Mouse (Mus musculus) ES-E14 (cell line): ENCODE results near the gene Hist1h3b. TPM values are rescaled to one million over a fixed set of nuclear protein-coding genes. Genes with fewer than 3 reads are reported as not detected.
A peak's percentile ranks its signal among the peaks of the same experiment; 100 is the strongest.
"Not testable (repeated sequence)": the region's sequence is repeated elsewhere in the genome, so short reads cannot be mapped to it uniquely, and the experiment has no call there.

Experiments used
- DNase-seq: peaks from one replicate; pipeline ENCODE4 v3.0.0-alpha.2; 2013; ENCODE audit warnings: low read depth, low spot score
- H3K27ac ChIP-seq: 2 replicates; pipeline ENCODE4 v1.5.1; 2012; ENCODE audit warnings: low read depth, mild to moderate bottlenecking, low read length, moderate library complexity, mixed read lengths; ENCODE audit not compliant: poor library complexity, insufficient read depth, severe bottlenecking
- H3K36me3 ChIP-seq: 2 replicates; pipeline ENCODE4 v1.6.1; 2012; ENCODE audit warnings: mild to moderate bottlenecking, low read length, moderate library complexity, mixed read lengths; ENCODE audit not compliant: control insufficient read depth, poor library complexity, insufficient read depth, severe bottlenecking
- H3K4me1 ChIP-seq, 2 experiments: fragments of 150-350 bp in 1 of 2; sonication (generic) in 1 of 2; 2 replicates each; pipeline ENCODE4 v1.6.1; 2012; ENCODE audit warnings: low read length in 2 of 2, mild to moderate bottlenecking in 1 of 2, mixed read lengths in 1 of 2; ENCODE audit not compliant: control insufficient read depth in 2 of 2, insufficient read depth in 2 of 2, poor library complexity in 1 of 2
- H3K4me3 ChIP-seq, 2 experiments: fragments of 150-350 bp in 1 of 2; sonication (generic) in 1 of 2; 2 replicates each; pipeline ENCODE4 v1.5.1; 2012; ENCODE audit warnings: low read length in 2 of 2, low read depth in 1 of 2, mild to moderate bottlenecking in 1 of 2, mixed read lengths in 1 of 2; ENCODE audit not compliant: insufficient read depth in 1 of 2, poor library complexity in 1 of 2, severe bottlenecking in 1 of 2
- H3K9ac ChIP-seq: 2 replicates; pipeline ENCODE4 v1.6.1; 2012; ENCODE audit warnings: low read depth, mild to moderate bottlenecking, low read length, mixed read lengths; ENCODE audit not compliant: poor library complexity, insufficient read depth, severe bottlenecking
- H3K9me3 ChIP-seq: fragments of 150-350 bp; sonication (generic); 2 replicates; pipeline ENCODE4 v1.6.1; 2012; ENCODE audit warnings: low read depth, mild to moderate bottlenecking, low read length; ENCODE audit not compliant: control insufficient read depth, insufficient read depth
- CHD2 ChIP-seq: IDR thresholded peaks from 2 replicates; pipeline ENCODE4 v1.6.1; 2014; ENCODE audit warnings: mild to moderate bottlenecking, low read depth, low read length, inconsistent platforms
- HCFC1 ChIP-seq: IDR thresholded peaks from 2 replicates; pipeline ENCODE4 v1.6.1; 2012; ENCODE audit warnings: low read length, inconsistent platforms, borderline replicate concordance; ENCODE audit not compliant: insufficient read depth
- MAFK ChIP-seq: IDR thresholded peaks from 2 replicates; pipeline ENCODE4 v1.6.1; 2014; ENCODE audit warnings: mild to moderate bottlenecking, low read depth, low read length, inconsistent platforms; ENCODE audit not compliant: insufficient read depth
- ZC3H11A ChIP-seq: IDR thresholded peaks from 2 replicates; pipeline ENCODE4 v1.6.1; 2012; ENCODE audit warnings: low read depth, mild to moderate bottlenecking, inconsistent platforms, low read length, borderline replicate concordance
- ZNF384 ChIP-seq: IDR thresholded peaks from 2 replicates; pipeline ENCODE4 v1.6.1; 2012; ENCODE audit warnings: low read depth, low read length, inconsistent platforms
- in situ Hi-C, 2 experiments: fragments of 600-800 bp; cut with MboI; formaldehyde crosslinking; loops; one replicate each; pipeline ENCODE4 v1.15.1; 2025; ENCODE audit warnings: low sequenced_read_pairs in 2 of 2, inconsistent platforms in 1 of 2; ENCODE audit not compliant: unreplicated experiment in 2 of 2
- total RNA-seq: library from RNA; depleted of rRNA; stranded (reverse); fragments of 300-350 nt; gene quantifications from 2 replicates; pipeline ENCODE4 v1.2.3, GENCODE M21; 2012; rRNA removed

Gene Hist1h3b
- total RNA-seq, result 667 and 954 TPM in 2 replicates

- Histone ChIP-seq H3K27ac (peak within 1 kb of the TSS; percentile 94), H3K9ac (peak within 1 kb of the TSS; percentile 84), H3K4me3 (peak within 1 kb of the TSS; percentile 63 to 67)
- not testable (repeated sequence) for DNase-seq, H3K9me3 ChIP-seq, H3K4me1 ChIP-seq, H3K36me3 ChIP-seq
- in situ Hi-C loops, result loop anchor here in 1 of 2 experiments (25.0 kb wide), 1 partner anchor 1715 kb away; the partner anchor contains the start of genes Hist1h2ag, Hist1h2ah, Hist1h2bj and Hist1h2bk
- 0 out of 2 replicates have a peak, but pooled peaks have one; percentile 39 for TF ChIP-seq CHD2
Measured at GRCm38 (mm10) chr13:23752067-23752741, at the start of gene Hist1h3b. Hist1h3b (plus strand) TSS chr13:23752267.

DNA sequence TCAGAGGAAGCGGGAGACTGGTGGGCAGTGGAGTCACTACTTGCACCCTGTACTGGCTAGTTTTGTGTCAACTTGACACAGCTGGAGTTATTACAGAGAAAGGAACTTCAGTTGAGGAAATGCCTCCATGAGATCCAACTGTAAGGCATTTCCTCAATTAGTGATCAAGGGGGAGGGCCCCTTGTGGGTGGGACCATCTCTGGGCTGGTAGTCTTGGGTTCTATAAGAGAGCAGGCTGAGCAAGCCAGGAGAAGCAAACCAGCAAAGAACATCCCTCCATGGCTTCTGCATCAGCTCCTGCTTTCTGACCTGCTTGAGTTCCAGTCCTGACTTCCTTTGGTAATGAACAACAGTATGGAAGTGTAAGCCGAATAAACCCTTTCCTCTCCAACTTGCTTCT lies 49.3 kb upstream of the Hist1h3b start:
- DNase-seq, H3K9ac ChIP-seq, H3K27ac ChIP-seq, in situ Hi-C loops, H3K36me3 ChIP-seq, H3K9me3 ChIP-seq, H3K4me3 ChIP-seq, H3K4me1 ChIP-seq: not testable (repeated sequence)

- H3K9me3 ChIP-seq, result no peaks in the 10 kb centered on the region
- TF ChIP-seq ZC3H11A, result no peak
- no peak for TF ChIP-seq ZNF384
- TF ChIP-seq CHD2, result no peak
- TF ChIP-seq MAFK, result no peak
- TF ChIP-seq HCFC1, result no peak
- peaks cover 4 to 5% of the 10 kb centered on the region in 2 experiments; a peak in 2 of 4 replicates for H3K4me1 ChIP-seq
- H3K27ac ChIP-seq, result no peak overlapping the region
- no peak for DNase-seq
- H3K9ac ChIP-seq, result no peak overlapping the region
- H3K4me3 ChIP-seq, result no peak overlapping the region
- no peaks in the 10 kb centered on the region for H3K36me3 ChIP-seq
- in situ Hi-C loops, result no loop called here
Measured at GRCm38 (mm10) chr13:23705751-23706356, 46.2 kb upstream of the Hist1h3b start.

DNA sequence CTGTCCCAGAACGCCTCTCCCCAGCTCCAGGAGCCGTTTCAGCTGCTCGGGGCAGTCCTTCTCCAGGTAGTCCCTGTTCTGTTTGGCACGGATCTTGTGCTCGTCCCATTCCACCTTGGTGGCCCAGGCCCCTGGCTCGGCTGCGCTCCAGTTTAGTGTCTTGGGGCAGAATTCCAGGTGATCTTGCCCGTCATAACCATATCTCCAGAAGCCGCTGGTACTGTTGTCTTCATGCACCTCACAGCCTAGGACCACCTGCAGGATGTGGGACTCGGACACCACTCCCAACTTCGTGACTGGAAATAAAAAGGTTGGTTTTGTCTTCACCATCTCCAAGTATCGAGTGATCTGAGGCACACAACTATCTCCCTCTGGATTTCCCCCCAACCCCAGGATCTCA lies 45.3 kb upstream of the Hist1h3b start:
- DNase-seq, result no peak
- H3K9me3 ChIP-seq, result no peaks in the 10 kb centered on the region
- no peak for TF ChIP-seq ZNF384
- TF ChIP-seq CHD2, result no peak
- no peak for TF ChIP-seq ZC3H11A
- TF ChIP-seq HCFC1, result no peak
- TF ChIP-seq MAFK, result no peak
- H3K27ac ChIP-seq, result no peak overlapping the region
- peaks cover 4 to 5% of the 10 kb centered on the region in 2 experiments; a peak in 2 of 4 replicates for H3K4me1 ChIP-seq
- in situ Hi-C loops, result no loop called here
- no peak overlapping the region for H3K4me3 ChIP-seq
- H3K9ac ChIP-seq, result no peak overlapping the region
- no peaks in the 10 kb centered on the region for H3K36me3 ChIP-seq

GRCm38 (mm10) chr13:23708041-23708440 lies 44.0 kb upstream of the Hist1h3b start:
- TF ChIP-seq CHD2, result no peak
- H3K9me3 ChIP-seq, result no peaks in the 10 kb centered on the region
- no peaks in the 10 kb centered on the region for H3K36me3 ChIP-seq
- DNase-seq, result no peak
- no peak overlapping the region for H3K9ac ChIP-seq
- H3K4me1 ChIP-seq, result peaks cover 4 to 5% of the 10 kb centered on the region in 2 experiments; a peak in 2 of 4 replicates
- no peak overlapping the region for H3K4me3 ChIP-seq
- H3K27ac ChIP-seq, result no peak overlapping the region
- in situ Hi-C loops, result no loop called here
